Mouse (Mus musculus) limb, embryonic 12.5 days (tissue): ENCODE measurements at regions not wholly inside any gene's neighbourhood (a gene's known extent, or its start where the extent isn't known, plus 50 kb on each side); places are given as distances from the start of the nearest gene placed in this dataset.

ENCODE experiments used
- ATAC-seq: fragments of 200-750 bp; cut with Nextera tagmentation; 2 replicates; pipeline ENCODE4 v1.8.0; 2017; ENCODE audit warnings: low read depth, moderate TSS enrichment; ENCODE audit not compliant: insufficient number of reproducible peaks, insufficient read depth, low FRiP score, low TSS enrichment
- H3K27ac ChIP-seq: fragments of 300-500 bp; sonication (generic); 2 replicates; pipeline ENCODE4 v1.5.1; 2016; ENCODE audit warnings: mild to moderate bottlenecking, moderate library complexity
- H3K27me3 ChIP-seq: fragments of 300-500 bp; sonication (generic); 2 replicates; pipeline ENCODE4 v1.6.1; 2016; ENCODE audit warnings: mild to moderate bottlenecking, moderate library complexity
- H3K36me3 ChIP-seq: fragments of 300-500 bp; sonication (generic); 2 replicates; pipeline ENCODE4 v1.6.1; 2016; ENCODE audit warnings: mild to moderate bottlenecking, moderate library complexity
- H3K4me1 ChIP-seq: fragments of 300-500 bp; sonication (generic); replicated peaks from 2 replicates; pipeline ENCODE4 v1.6.1; 2016
- H3K4me2 ChIP-seq: fragments of 300-500 bp; sonication (generic); 2 replicates; pipeline ENCODE4 v1.6.1; 2016; ENCODE audit warnings: mild to moderate bottlenecking, moderate library complexity
- H3K4me3 ChIP-seq: fragments of 300-500 bp; sonication (generic); replicated peaks from 2 replicates; pipeline ENCODE4 v1.5.1; 2016; ENCODE audit warnings: mild to moderate bottlenecking
- H3K9ac ChIP-seq: fragments of 300-500 bp; sonication (generic); replicated peaks from 2 replicates; pipeline ENCODE4 v1.6.1; 2016; ENCODE audit warnings: mild to moderate bottlenecking, moderate library complexity
- H3K9me3 ChIP-seq: fragments of 300-500 bp; sonication (generic); 2 replicates; pipeline ENCODE4 v1.6.1; 2016; ENCODE audit warnings: mild to moderate bottlenecking, moderate library complexity
- WGBS: fragments of 180-500 bp; shearing (Covaris S2); methylation state at CpG from one replicate; pipeline ENCODE4 v1.1.7; 2016; 5-methylcytosine and 5-hydroxymethylcytosine counted together

GRCm38 (mm10) chr4:31052077-31052677 is 911.7 kb upstream of the Map3k7 start:
- no peak overlapping the region for H3K9ac ChIP-seq
- H3K4me2 ChIP-seq, result no peak overlapping the region
- H3K36me3 ChIP-seq, result no peaks in the 10 kb centered on the region
- WGBS, result 75% methylated on average over 6 of the region's 6 CpGs
- H3K27me3 ChIP-seq, result no peaks in the 10 kb centered on the region
- no peaks in the 10 kb centered on the region for H3K9me3 ChIP-seq
- no peak overlapping the region for H3K4me3 ChIP-seq
- no peak overlapping the region for H3K27ac ChIP-seq
- no peak for ATAC-seq
- no peaks in the 10 kb centered on the region for H3K4me1 ChIP-seq

GRCm38 (mm10) chr4:31076236-31076635 is 887.7 kb upstream of the Map3k7 start:
- H3K4me1 ChIP-seq, result no peaks in the 10 kb centered on the region
- H3K27me3 ChIP-seq, result no peaks in the 10 kb centered on the region
- no peak overlapping the region for H3K9ac ChIP-seq
- H3K36me3 ChIP-seq, result no peaks in the 10 kb centered on the region
- 84% methylated on average over 3 of the region's 3 CpGs for whole genome bisulfite sequencing
- H3K4me2 ChIP-seq, result no peak overlapping the region
- H3K4me3 ChIP-seq, result no peak overlapping the region
- H3K9me3 ChIP-seq, result no peaks in the 10 kb centered on the region
- no peak overlapping the region for H3K27ac ChIP-seq
- no peak for ATAC-seq

GRCm38 (mm10) chr4:31121586-31121985 is 842.3 kb upstream of the Map3k7 start:
- Histone ChIP-seq H3K4me3 (no peak overlapping the region), H3K4me1 (no peaks in the 10 kb centered on the region), H3K9ac (no peak overlapping the region), H3K27ac (no peak overlapping the region), H3K36me3 (no peaks in the 10 kb centered on the region), H3K9me3 (no peaks in the 10 kb centered on the region), H3K4me2 (no peak overlapping the region), H3K27me3 (no peaks in the 10 kb centered on the region)
- 67% methylated on average over 8 of the region's 8 CpGs for WGBS
- no peak for ATAC-seq

DNA sequence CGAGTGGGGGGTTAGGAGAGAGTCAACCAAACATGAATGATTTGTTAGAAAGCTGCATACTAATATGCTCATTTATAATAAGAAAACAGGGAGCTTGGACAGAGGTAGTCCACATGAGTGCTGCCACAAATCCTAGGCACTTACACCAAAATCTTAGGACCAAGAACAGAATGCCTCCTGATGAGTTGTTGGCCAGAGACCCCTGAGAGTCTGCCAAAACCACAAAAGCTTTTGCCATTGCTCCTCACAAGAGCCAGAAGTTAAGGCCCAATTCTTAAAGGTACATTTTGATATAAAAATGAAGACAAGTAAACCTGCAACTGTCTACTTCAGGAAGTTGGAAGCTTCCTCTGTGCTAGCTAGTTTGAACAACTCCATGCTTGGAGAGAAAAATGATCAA is 820.7 kb upstream of the Map3k7 start:
- Histone ChIP-seq H3K36me3 (no peaks in the 10 kb centered on the region), H3K27me3 (no peaks in the 10 kb centered on the region), H3K9me3 (no peaks in the 10 kb centered on the region), H3K4me2 (no peak overlapping the region), H3K27ac (no peak overlapping the region), H3K4me1 (no peaks in the 10 kb centered on the region), H3K4me3 (no peak overlapping the region), H3K9ac (no peak overlapping the region)
- WGBS, result 76% methylated on average over 1 of the region's 1 CpGs
- no peak for ATAC-seq

- H3K36me3 ChIP-seq, result no peaks in the 10 kb centered on the region
- ATAC-seq, result no peak
- H3K4me1 ChIP-seq, result no peaks in the 10 kb centered on the region
- H3K27ac ChIP-seq, result no peak overlapping the region
- no peaks in the 10 kb centered on the region for H3K27me3 ChIP-seq
- no peak overlapping the region for H3K4me3 ChIP-seq
- H3K4me2 ChIP-seq, result no peak overlapping the region
- H3K9ac ChIP-seq, result no peak overlapping the region
- H3K9me3 ChIP-seq, result no peaks in the 10 kb centered on the region
- 88% methylated on average over 4 of the region's 4 CpGs for WGBS
These were observed 796.5 kb upstream of the Map3k7 start for GRCm38 (mm10) chr4:31167431-31167830.

- H3K36me3 ChIP-seq, result no peaks in the 10 kb centered on the region
- H3K9me3 ChIP-seq, result no peaks in the 10 kb centered on the region
- no peaks in the 10 kb centered on the region for H3K27me3 ChIP-seq
- no peak overlapping the region for H3K4me2 ChIP-seq
- WGBS, result 84% methylated on average over 4 of the region's 4 CpGs
- H3K4me3 ChIP-seq, result no peak overlapping the region
- no peak overlapping the region for H3K27ac ChIP-seq
- no peak overlapping the region for H3K9ac ChIP-seq
- H3K4me1 ChIP-seq, result no peaks in the 10 kb centered on the region
- ATAC-seq, result no peak
These were observed 795.5 kb upstream of the Map3k7 start for GRCm38 (mm10) chr4:31168357-31168756.

GRCm38 (mm10) chr4:31171190-31171589 is 792.7 kb upstream of the Map3k7 start:
- H3K4me1 ChIP-seq, result no peaks in the 10 kb centered on the region
- no peak overlapping the region for H3K27ac ChIP-seq
- no peaks in the 10 kb centered on the region for H3K27me3 ChIP-seq
- WGBS, result 42% methylated on average over 3 of the region's 3 CpGs
- no peaks in the 10 kb centered on the region for H3K36me3 ChIP-seq
- no peak for ATAC-seq
- no peak overlapping the region for H3K4me2 ChIP-seq
- H3K4me3 ChIP-seq, result no peak overlapping the region
- no peak overlapping the region for H3K9ac ChIP-seq
- no peaks in the 10 kb centered on the region for H3K9me3 ChIP-seq

DNA sequence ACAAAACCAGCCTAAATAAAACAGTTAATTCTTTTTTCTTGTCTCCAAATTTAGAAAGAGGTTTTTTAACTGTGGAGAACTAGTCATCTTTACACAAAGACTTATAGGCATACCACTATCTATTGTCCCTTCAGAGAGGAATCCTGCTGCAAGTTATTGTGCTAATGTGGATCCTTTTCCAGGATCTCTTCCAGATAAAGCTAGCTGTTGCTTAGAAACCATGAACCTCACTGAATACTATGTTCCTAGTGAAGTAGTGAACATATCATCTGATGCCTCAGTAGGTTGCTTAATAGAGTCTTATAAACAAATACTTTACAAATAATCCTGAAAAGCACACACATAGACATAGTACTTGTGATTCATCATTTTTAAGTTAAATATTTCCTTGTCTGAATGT is 766.0 kb upstream of the Map3k7 start:
- H3K4me3 ChIP-seq, result no peak overlapping the region
- H3K36me3 ChIP-seq, result no peaks in the 10 kb centered on the region
- no peak overlapping the region for H3K4me2 ChIP-seq
- H3K27ac ChIP-seq, result no peak overlapping the region
- H3K9ac ChIP-seq, result no peak overlapping the region
- no peaks in the 10 kb centered on the region for H3K9me3 ChIP-seq
- no peaks in the 10 kb centered on the region for H3K27me3 ChIP-seq
- no peak for ATAC-seq
- no peaks in the 10 kb centered on the region for H3K4me1 ChIP-seq

GRCm38 (mm10) chr4:31203286-31203685 is 760.6 kb upstream of the Map3k7 start:
- Histone ChIP-seq H3K4me2 (no peak overlapping the region), H3K4me1 (no peaks in the 10 kb centered on the region), H3K9ac (no peak overlapping the region), H3K27ac (no peak overlapping the region), H3K36me3 (no peaks in the 10 kb centered on the region), H3K27me3 (no peaks in the 10 kb centered on the region), H3K4me3 (no peak overlapping the region), H3K9me3 (no peaks in the 10 kb centered on the region)
- 80% methylated on average over 3 of the region's 3 CpGs for WGBS
- no peak for ATAC-seq

- Histone ChIP-seq H3K36me3 (no peaks in the 10 kb centered on the region), H3K4me3 (no peak overlapping the region), H3K27me3 (no peaks in the 10 kb centered on the region), H3K4me1 (no peaks in the 10 kb centered on the region), H3K27ac (no peak overlapping the region), H3K9me3 (no peaks in the 10 kb centered on the region), H3K9ac (no peak overlapping the region), H3K4me2 (no peak overlapping the region)
- ATAC-seq, result no peak
- 70% methylated on average over 14 of the region's 14 CpGs for WGBS
These were observed 758.4 kb upstream of the Map3k7 start for GRCm38 (mm10) chr4:31205332-31205970.

DNA sequence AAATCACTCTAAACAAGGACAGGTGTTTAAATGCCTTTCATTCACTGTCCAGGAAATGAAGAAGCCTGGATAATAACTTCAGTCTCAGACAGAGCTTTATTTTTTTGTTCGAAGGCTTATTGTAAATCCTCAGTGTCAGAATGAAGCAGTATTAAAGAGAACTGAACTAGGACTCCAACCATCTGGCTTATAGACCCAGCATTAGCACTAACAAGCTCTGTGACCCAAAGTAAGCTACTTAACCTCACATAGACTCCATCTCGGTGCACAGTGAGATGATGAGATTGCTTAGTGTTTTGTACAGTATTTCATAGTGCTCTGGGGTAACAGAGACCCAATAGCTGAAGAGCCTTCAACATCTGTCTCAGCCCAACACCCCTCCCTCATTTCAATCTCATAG is 738.2 kb upstream of the Map3k7 start:
- WGBS, result 72% methylated on average over 2 of the region's 2 CpGs

DNA sequence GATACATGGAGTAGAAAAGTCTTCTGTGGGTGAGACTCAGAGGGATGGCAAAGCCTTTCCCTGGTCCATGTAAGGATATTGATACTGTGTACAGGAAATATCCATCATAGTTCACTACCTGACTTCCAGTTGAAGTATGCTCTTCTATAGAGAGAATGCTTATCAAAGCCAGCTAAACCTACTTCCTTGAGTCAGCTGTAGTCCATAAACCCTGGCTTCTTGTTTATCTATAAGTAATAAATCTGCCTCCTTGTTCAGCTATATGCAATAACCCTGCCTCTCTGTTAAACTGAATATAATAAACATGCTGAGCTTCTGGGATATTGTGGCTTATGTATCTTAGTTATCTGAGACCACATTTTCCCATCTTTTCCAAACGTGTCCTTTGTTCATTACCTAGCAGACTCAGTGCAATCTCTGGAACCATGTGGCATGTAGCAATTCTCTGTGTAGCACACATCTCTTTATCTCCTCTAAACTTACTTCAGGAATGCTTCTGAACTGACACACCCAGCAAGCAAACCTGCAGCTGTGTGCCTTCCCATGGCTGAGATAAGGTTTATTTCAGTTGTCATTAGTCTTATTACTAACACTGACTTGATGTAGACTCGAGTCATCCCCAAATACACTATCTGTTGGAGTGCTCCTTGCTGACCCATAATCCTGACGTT is 694.9 kb upstream of the Map3k7 start:
- H3K27me3 ChIP-seq, result no peaks in the 10 kb centered on the region

More for the DNA sequence above, 738.2 kb upstream of the Map3k7 start:
- no peaks in the 10 kb centered on the region for H3K9me3 ChIP-seq
- no peaks in the 10 kb centered on the region for H3K36me3 ChIP-seq
- no peak overlapping the region for H3K4me3 ChIP-seq
- H3K9ac ChIP-seq, result no peak overlapping the region
- H3K27ac ChIP-seq, result no peak overlapping the region
- H3K4me2 ChIP-seq, result no peak overlapping the region
- ATAC-seq, result no peak
- no peaks in the 10 kb centered on the region for H3K4me1 ChIP-seq
- no peaks in the 10 kb centered on the region for H3K27me3 ChIP-seq

More for the DNA sequence above, 694.9 kb upstream of the Map3k7 start:
- Histone ChIP-seq H3K27ac (no peak overlapping the region), H3K4me3 (no peak overlapping the region), H3K9me3 (no peaks in the 10 kb centered on the region), H3K36me3 (no peaks in the 10 kb centered on the region), H3K9ac (no peak overlapping the region), H3K4me1 (no peaks in the 10 kb centered on the region), H3K4me2 (no peak overlapping the region)
- WGBS, result 82% methylated on average over 3 of the region's 3 CpGs
- ATAC-seq, result no peak
